Mouse (Mus musculus) retina, embryonic 14.5 days (tissue): ENCODE measurements around the gene Angel1.

Source experiments
- DNase-seq: peaks from one replicate; pipeline ENCODE4 v3.0.0-alpha.2; 2015; ENCODE audit warnings: low spot score

Gene Angel1

DNA sequence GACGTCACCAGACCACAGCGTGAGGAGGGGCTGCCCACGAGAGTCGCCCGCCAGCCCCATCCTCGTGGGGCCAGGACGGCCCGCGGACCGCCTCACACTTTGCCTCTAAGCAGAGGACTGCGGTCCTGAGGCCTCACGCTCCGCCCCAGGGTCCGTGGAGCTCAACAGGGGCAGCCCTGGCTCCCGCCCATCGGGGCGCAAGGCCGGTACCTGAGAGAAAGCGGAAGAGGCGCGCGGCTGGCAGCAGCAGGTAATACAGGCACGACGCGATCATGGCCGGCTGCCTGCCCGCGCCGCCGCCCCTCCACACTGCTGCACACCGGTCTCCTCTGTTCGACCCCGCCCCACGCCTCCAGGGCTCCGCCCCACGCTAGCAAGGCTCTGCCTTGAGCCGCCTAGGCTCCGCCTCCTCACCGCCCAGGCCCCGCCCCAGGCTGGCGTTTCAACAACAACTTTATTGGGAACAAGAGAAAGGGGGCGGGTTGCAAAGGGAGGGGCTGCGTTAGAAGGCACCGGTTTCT, at the start of gene Angel1:
TSS of gene Angel1 (minus strand) at position 341 of the 521 bp plus-strand sequence.
- peak; percentile 97 for DNase-seq

DNA sequence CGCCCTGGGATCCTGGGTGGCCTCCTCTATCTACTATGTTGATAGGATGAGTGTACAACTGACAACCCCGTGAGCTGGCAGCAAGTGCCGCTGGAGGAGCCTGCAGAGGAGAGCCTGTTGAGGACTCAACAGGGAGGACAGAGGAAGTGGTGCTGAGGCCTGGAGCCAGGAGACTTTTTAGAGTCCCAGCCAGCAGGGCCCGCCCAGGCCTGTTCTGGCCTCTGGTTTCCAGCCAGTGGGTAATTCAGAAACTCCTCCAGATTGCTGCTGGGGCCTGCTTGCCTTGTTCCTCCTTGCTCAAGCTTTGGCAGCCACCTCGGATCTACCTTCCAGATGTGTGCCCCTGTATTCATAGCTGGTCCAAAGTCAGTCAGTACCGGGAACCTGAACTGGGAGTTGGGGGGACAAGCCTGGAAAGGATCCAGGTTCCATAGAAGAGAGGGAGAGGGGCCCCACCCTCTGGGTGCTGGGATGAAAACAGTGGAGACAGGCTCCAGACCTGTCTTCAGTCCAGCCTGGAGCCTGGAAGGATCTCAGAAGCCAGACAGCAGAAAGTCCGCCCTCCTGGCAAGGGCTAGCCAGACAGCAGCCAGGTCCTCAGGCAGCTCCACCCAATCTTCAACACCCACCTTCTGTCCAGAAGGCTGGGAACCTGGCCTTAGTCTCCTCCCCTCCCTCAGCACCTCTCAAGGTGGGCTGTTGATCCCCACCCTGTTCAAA, 49.5 kb upstream of the Angel1 start:
- no peak for DNase-seq

DNA sequence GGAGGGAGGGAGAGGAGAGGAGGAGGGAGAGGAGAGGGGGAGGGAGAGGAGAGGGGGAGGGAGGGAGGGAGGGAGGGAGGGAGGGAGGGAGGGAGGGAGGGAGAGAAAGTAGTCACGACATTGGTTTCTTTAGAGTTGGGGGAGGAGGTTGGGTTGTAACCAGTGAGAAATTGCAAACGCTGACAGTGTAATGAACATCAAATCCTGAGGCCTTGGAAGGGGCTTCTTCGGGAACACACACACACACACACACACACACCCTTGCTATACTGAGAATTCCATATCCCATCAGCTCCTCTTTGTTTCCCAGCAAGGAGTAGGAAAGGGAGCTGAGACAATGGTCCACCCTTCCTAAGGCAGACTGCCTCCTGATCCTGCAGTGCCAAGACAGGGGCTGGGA, 46.3 kb upstream of the Angel1 start:
- DNase-seq: no peak

DNA sequence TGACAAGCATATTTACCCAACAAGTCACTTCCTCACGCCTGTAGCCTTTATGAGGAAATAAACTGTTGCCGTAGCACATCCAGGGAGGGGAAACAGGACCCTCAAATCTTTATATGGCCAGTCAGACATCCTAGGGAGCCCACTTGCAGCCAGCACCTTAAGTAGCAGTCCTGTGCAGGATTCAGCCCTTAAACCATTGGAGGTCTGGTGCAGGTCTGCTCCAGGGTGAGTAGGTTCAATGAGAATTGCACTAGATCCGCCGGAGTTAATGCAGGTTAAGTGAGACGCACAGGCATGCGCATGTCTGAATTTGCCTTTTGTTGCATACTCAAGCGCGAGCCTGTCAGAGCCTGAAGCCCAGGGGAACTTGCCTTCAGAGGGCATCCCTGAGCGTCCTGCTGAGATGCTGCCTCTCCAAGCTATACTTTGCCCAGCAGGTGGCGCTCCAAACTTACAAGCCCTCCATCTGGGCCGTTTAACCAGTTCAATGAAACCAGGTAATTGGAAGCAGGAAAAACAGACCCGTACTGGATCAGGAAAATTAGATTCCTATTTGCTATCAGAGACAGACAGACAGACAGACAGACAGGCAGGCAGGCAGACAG, 45.7 kb upstream of the Angel1 start:
- DNase-seq: peak; percentile 97

DNA sequence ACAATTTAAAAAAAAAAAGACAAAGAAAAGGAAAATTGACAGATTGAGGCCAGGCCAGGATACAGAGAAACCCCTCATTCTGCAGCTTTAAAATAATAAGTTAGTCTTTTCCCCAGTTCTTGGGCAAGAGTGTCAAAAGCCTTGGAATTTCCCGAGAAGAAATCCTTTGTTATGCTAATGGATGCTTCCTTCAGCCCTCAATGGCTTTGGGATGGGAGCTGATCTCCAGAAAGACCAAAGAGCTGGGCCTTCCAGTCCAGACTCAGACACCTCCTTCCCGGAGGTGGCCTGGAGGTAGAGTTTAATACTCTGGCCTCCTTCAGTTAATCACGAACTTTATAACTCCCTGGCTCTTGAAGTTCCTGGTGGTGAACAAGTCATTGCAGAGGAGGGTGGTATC, 44.7 kb upstream of the Angel1 start:
- DNase-seq: no peak

DNA sequence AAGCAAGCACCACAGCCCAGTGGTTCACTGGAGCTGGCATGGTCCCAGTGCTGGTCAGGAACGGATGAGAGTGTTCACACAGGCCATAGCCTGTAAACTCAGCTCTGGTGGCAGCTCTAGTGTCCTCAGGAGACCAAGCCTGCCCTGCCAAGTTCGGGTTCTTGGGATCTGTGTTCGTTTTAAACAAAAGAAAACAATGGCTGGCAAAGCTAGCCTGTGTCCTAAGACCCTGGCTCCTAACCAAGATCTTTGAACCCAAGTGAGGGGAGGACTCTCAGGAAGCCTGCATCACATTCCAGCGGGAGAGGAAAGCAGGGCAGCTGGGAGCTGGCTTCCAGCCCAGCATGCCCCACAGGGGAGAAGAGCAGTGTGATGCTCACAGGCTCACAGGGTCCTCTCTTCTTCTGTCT, 44.0 kb upstream of the Angel1 start:
- no peak for DNase-seq

DNA sequence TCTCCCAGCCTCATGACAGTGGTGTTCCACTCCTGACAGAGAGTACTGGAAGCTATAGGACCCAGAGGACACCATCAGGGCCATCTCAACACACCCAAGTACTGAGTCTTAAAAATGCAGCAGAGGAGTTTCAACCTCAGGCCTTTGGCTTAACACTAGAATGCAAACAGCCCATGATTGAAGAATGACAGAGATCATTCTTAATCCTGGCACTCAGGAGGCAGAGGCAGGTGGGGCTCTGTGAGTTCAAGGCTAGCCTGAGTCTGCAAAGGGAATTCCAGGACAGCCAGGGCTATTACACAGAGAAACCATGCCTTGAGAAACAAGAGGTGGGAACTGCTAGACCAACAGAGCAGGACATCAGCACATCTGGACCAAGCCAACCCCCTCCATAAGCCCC, 43.6 kb upstream of the Angel1 start:
- DNase-seq: no peak

DNA sequence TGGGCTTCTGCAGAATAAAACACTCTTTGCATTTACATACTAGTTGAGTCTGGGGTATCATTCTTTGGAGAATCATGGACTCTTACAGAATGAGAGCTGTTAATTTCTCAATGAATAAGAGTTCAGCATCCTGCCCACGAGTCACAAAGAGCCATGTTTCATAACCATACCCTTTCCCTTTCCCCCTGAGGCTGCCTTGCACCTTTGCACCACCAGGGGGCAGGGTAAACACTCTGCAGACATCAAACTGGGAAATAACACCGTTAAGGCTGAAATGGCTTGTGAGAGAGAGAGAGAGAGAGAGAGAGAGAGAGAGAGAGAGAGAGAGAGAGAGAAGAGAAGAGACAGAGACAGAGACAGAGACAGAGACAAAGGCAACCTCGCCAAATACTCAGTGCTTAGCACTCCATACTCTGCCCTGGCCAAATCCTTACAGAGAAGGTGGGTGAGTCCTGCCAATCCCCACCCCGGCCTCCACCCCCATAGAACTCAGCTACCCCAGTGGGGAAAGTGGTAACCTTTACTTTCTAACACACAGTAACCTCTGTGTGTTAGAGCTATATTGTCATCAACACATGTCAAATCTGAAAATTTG, 42.8 kb upstream of the Angel1 start:
- DNase-seq: peak; percentile 84

DNA sequence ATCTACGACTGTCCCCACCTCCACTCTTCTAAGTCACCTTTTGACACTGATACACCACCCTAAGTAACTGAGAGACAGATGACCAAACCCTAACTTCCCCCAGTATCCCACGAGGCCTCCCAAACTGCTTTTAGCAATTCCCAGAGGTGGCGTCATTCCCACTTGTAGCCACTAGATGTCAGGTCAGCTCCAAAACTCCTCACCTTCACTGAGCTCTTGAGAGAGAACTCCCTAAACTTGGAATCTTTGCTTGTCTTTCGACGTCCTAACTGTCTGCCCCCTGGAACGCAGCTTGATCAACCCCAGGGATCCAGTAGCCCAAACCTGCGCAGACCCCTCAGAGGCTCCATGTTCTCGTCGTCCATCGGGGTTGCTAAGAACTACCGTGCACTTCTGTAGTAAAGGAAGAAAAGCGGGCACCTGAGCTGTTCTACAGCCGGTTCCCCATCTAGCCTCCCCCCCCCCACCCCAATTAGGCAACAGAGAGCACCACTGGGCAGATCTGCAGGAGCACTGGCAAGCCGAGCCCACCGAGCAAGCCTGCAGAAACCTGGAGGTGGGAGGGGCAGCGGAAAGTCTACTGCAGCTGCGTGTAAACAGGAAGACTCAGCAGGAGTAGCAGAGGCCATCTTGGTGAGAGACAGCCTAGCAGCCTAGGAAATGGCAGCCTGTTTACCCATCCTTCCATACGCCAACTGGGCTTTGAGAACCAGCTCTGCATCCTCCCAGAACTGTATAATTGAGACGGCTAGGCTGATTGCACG, 41.8 kb upstream of the Angel1 start:
- DNase-seq: peak; percentile 85

DNA sequence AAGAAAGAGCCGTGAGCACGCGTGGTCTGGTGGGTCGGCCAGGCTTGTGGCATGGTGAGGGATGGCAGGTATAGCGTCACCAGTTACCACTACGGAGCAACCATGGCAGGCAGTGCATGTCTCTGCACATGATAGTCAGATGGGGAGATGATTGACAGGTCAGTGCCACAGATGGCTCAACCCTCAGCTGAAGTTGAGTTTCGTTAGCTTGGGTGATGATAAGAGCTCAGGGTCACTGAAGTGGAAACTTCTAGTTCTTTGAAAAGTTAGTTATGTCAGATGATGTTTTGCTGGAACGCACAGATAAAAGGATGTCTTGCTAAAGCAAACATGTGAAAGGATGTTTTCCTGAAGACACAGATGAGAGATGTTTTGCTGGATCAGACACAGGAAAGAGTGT, 40.2 kb upstream of the Angel1 start:
- no peak for DNase-seq

DNA sequence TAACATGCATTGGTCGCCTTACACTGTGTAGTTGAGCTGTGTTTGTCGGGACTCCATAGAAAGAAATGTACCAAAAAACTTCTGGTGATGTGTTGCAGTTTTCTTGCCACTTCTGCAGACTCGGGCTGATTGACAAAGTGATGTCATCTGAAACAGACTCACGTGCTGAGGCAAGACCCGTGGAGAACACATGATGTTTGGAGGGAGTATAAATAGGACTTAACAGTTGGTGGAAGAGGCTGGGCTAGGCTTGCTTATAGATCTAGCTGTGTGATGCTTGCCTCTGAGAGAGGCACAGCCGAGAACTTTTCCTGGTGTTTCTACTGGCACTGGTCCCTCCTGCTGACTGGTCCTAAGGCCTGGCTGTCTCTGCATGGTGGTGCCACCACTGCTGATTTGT, 37.8 kb upstream of the Angel1 start:
- no peak for DNase-seq

DNA sequence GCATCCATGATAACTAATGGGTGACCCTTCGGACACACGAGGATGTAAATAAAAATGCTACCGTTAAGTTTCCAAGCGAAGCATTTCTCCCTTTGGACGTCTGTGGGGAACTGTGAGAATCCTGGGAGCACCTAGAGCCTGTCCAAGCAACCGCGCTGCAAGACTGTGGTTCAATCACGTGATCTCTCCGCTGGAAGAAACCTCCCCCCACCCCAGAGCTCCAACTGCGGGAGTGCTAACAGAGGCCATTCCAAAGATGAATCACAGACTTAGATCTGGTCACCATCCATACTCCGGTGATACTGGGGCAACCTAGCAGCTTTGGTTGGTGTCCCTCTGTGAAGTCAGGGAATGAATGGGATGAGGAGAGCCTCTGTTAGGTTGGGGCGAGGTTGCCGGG, 34.8 kb upstream of the Angel1 start:
- DNase-seq: no peak

DNA sequence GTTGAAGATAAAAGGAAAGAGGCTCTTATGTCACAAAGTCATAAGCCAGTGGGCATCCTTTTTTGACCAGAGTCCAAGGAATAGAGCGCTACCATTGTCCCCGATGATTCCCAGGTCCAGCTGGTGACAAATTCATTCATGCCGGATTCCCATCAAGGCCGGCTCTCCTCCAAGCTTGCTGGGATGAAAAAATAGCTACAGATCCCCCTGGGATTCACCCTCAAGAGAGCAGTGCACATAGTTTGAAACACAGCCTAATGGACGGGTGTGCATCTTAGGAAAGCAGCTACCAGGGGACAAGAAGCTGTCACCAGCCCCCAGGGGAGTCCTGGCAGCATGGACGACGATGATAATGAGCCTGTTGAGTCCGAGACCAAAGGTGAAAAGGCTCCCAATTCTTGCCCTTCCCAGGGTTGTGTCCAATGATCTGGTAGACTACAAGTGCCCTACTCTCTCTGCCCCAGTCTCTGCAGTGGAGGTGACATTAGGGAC, 8.1 kb upstream of the Angel1 start, which contains the start of gene Lrrc74a:
TSS of gene Lrrc74a (plus strand) at position 51 of the 492 bp plus-strand sequence.
- DNase-seq: no peak

DNA sequence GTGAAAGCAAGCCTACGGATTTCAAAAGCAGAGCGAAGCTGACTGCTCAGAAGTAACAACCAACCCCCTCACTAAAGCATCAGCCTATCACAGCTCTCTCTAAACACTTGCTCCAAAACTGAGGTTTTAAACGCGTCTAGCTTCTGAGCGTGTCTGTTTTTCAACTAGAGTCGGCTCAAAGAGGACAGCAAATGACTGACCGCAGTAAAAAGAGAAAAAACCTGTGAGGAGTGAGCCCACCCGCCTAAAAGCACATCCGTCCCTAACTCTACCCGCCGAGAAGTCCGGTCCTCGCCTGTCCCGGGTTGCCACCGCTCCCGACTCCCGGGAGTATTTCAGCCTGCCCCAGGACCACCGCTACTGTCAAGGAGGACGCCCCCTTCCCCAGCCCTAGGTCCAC, 554 bp downstream of the Angel1 start:
- DNase-seq: no peak

DNA sequence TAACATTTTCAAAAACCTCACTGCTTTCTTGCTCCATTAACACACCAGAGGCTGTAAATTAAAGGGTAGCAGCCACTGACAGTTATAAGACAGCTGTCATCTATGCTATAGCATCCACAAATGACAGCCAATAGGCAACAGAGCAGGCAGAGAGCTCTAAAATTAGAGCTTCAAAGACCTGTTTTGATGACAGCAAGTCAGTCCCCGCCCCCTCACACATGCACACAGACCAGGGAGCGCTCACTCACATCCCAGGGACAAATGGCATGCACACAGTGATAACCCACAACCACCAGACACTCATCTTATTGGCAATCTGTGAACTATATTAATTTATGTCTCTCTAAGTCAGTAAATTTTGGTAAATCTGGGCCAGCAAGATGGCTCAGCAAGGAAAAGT, 2.0 kb downstream of the Angel1 start:
- no peak for DNase-seq

DNA sequence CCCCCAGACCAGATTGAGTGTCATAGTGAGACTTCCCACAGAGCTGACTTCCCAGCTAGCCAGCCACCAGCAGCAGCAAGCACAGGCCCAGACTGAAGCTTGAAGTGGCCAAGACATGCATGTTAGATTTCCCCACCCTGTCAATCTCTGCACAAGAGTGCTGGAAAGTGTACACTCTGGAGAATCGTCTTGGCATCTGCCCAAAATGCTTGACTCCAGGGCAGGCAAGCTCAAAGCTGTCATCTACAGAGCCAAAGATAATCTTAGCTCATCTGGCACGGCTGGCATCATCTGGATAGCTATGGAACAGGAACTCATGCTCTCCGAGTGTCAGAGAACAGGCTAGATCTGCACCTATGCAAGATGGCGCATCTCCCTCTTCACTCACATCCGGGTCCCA, 4.8 kb downstream of the Angel1 start:
- no peak for DNase-seq

DNA sequence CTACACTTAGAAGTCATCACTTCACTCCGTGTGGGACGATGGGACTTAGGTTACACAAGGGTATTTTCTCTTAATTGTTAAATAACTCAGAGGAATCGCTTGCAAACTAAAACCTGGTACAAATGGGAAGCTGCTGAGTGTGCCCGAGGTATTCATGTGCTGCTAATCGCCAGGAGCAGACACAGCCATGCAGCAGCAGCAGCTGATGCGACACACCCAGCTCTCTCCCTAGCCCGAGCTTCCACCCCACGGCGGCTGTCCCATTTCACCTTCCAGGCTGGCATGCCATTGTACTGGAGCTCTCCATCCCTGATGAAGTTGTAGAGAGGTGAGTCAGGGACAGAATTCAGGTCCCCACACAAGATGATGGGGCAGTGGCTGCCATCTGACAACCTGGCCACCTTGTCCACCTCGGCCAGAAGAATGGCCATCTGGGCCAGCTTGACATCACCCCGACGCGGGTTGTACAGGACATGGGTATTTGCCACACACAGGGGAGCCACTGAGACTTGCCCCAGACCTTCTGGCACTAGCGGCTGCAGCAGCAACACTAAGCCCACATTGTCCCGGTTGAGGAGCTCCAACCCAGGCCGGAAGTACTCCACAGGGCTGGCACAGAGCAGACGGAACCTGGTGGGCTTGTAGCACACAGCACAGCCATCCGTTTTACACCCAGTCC, 6.2 kb downstream of the Angel1 start:
- no peak for DNase-seq

DNA sequence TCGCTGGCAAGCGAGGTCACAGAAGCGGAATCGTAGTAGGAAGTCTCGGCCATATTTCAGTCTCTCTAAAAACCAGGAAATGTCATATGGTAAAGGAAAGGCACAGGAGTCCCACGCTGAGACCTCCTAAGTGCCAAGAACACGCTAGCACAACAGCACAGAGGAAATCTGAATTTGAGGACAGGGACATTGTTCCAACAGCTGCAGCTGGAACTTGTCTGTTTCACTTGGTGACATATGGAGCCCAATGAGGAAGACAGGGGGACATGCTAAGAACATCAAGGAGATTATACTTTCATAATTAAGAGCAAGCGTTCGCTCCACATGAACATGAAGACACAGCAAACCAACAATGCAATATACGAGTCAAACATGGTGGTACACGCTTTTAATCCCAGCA, 9.3 kb downstream of the Angel1 start:
- no peak for DNase-seq

DNA sequence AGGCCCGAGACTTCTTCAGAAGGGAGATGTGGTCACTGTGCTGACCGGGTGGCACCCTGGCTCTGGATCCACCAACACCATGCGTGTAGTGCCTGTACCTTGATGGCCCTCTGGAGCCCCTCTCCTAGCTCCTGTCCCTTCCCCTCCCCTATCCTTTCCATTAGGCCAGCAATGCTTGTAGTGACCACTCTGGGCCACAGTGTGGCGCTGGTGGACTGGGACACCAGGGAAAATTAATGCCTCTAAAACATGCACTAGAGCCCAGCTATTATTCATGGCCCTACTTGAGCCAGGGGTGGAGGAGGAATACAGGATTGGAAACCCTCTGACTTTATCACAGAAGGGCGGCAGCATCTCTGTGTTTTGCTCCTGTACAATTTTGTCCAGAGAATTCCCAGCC, 10.9 kb downstream of the Angel1 start:
- DNase-seq: peak; percentile 82

DNA sequence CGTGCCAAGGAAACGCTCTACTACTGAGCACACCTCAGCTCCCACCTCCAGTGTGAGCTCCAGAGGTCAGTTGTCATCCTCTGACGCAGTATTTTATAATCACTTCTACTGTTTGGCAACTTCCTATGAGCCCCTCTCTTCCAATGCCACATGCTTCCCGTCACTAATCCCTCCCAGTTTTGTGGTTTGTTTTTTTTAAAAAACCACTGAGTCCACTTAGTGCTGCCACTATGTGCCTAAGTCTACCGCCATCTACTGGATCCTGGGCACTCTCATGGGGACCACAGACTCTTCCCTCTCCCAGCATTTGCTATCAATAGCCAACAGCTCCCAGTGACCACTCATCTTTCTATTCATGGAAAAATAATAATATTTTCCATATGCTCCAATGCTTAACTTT, 12.2 kb downstream of the Angel1 start:
- peak; percentile 47 for DNase-seq

DNA sequence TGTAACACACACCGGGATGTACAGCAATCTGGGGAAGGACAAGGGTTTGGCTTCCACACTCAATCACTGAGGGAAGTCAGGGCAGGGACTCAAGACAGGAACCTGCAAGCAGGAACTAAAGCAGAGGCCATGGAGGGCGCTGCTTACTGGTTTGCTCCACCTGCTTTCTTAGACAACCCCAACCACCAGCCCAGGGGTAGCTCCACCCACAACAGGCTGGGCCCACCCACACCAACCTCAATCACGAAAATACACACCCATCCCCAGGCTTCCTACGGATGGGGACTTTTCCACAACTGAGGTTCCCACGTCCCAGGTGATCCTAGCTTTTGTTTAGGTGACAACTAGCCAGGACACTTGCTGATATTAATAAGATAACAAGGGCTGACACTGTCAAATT, 20.4 kb downstream of the Angel1 start:
- no peak for DNase-seq

DNA sequence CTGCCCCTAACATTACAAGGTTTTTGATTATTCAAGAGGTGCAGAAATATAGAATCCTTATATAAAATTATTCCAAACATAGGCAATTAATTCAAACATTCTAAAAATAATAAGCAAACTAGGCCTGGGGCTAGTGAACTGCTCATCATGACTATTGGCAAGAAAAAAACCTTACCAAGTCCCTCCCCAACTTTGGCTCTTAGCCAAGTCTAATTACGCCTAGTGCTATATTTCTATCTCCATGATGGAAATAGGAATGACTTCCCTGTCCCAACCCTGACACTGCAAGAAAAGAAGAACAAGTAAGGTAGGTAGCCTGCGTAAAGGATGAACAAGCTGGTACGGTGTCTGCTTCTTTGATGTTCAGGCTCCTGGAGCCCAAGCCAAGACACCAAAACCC, 23.6 kb downstream of the Angel1 start:
- no peak for DNase-seq
